Mouse (Mus musculus): ENCODE data around the gene Ccdc153. TPM values are rescaled to one million over a fixed set of nuclear protein-coding genes. Genes with fewer than 3 reads are reported as not detected.
A peak's percentile ranks its signal among the peaks of the same experiment; 100 is the strongest.

The Ccdc153 gene
- total RNA-seq, 2 experiments from 2014 or later: not detected

DNA sequence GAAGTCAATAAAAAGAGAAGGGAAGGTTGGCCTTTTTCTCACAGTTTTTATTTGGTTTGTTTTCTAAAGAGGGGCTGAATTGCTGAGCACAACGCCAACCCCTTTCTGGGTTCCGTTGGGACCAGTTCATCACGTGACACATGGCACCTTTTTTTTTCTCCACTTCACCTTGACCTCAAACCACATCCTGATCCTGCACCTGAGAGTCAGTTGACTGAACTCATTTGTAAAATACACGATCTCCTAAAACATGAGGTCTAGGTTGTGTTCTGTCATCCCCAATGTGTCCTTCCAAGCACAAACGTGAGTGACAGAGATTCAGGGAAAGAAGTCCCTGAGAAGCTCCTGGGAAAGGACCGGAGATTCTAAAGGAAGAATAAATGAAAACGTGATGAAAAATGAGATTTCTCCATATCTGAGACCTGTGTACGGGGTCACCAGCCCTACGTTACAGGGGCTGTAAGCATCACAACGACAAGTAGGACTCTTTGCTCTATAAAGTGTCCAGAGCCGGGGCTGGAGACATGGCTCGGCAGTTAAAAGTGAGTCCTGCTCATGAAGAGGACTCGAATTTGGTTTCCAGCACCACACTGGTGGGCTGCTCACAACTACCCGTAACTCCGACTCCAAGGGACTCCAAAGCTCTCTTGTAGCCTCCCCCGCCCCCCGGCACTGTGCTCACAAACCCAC, 1.8 kb upstream of the Ccdc153 start:
- no peak for ATAC-seq (replicated peaks; ENCODE audit: low FRiP score, poor library complexity, severe bottlenecking)

DNA sequence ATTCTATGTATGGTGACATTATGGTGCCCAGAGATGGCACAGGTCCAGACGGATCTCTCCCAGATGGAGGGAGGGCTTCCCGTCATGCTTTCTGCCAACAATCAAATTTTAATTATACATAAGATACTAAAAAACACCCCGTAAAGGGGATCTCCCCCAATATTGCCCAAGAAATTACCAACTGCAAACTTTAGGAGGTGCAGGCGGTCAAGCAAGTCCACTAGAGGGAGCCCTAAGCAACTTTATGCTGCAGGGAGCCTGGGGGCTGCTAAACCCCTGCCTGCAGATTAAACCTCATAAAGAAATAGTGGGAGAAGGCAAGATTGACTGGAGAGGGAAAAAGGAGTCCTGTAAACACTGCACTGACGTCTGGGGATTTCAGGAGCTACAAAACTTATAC, 1.0 kb upstream of the Ccdc153 start:
- ATAC-seq (replicated peaks; ENCODE audit: low FRiP score, poor library complexity, severe bottlenecking): no peak; the same call in 1 of the 2 replicates

DNA sequence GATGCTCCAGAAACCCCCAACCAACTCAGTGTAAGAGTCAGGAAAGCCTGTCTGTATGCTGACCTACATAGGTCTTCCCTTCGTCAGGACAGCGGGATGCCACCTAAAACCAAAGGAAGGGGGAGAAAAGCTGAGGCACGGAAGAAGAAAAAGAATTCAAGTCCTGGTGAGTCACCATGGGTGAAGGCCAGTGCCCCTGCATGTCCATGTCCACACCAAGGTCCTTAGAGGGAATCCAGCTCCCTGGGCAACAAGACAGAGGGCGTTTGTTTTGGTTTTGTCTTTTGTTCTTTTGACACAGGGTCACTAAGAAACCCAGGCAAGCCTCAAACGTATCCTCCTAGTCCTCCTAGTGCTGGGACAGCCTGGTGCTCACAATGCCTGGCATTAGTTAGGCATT, 435 bp downstream of the Ccdc153 start:
- no peak for ATAC-seq (replicated peaks; ENCODE audit: low FRiP score, poor library complexity, severe bottlenecking)

GRCm38 (mm10) chr9:44241418-44241817, 942 bp downstream of the Ccdc153 start:
- no peak for ATAC-seq (replicated peaks; ENCODE audit: low FRiP score, poor library complexity, severe bottlenecking)

DNA sequence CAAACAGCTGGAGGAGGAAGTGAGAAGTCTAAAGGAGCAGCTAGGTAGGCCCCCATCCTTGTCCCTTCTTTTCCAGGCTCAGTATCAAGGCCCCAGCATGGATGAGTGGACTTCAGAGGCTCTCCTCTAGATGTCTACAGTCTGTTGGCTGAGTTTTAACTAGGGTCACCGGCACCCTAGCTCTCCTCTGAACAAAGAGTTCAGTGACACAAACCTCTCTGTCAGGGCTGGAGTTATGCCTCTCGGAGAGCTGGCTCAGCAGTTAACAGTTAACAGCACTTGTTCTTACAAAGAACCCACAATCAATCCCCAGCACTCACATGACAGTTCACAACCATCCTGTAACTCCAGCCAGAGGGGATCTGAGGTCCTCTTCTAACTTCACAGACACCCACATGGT, 3.1 kb downstream of the Ccdc153 start:
- no peak for ATAC-seq (replicated peaks; ENCODE audit: low FRiP score, poor library complexity, severe bottlenecking)

GRCm38 (mm10) chr9:44247907-44248306, 7.4 kb downstream of the Ccdc153 start:
- no peak for ATAC-seq (replicated peaks; ENCODE audit: low FRiP score, poor library complexity, severe bottlenecking)

DNA sequence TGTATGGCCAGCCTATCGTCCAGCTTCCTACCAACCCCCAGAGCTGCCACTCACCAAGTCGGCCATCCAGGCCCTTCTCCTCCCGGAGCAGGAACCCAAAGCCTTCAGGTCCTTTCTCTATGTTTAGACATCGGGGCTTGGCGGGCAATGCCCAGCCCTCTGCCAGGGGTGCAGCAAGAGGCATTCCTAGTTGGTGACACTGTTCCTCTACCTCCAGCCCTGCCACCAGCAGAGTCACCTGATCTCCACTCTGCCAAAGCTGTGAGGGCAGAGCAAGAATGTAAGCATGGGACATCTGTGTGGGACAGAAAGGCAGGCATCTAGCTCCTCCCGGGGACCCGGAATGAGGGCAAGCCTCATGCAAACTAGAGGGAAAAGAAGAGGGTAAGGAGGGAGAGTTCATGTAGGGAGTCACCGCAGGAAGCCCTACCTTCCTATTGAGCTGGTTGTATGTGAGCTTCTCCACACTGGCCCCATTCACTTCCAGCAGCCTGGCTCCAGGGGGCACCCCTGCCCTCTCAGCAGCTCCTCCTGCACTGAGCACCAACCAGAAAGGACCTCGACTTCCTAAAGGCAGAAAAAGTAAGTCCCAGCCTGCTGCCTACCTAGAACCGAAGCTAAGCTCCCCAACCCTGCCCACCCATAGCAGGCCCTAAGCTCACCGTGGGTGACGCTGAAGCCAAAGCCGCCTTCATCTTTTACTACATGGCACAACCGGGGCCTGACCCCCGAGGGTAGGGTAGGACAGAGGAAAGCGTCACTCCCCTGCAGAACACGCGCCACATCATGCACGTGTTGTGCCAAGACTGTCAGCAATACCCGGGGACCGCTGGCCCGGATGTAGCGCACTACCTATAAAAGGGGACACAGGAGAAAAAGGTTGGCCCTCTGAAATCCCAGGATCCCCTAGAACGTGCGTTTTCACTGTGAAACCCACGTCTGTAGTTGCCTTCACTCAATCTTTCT, 9.0 kb downstream of the Ccdc153 start:
- ATAC-seq (replicated peaks; ENCODE audit: low FRiP score, poor library complexity, severe bottlenecking): peak; percentile 63

DNA sequence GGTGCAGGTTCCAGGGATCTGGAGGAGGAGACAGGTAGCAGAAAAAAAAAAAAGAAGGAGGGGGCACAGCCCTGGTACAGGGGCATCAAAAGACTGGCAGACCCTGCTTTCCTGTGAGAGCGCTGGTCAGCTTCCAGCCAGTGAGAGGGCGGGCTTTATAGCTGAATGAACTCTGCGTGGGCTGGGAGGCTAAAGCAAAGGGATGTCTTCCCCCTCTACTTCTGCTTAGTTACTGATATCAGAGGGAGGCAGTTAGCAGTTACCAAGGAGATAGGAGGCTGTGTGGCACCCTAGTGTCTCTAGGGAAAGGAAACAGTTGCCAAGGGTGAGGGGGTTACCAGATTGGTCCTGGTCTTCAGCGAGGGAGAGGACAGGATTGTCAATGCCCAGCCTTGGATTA, 10.0 kb downstream of the Ccdc153 start:
- no peak for ATAC-seq (replicated peaks; ENCODE audit: low FRiP score, poor library complexity, severe bottlenecking)

GRCm38 (mm10) chr9:44251314-44251713, 10.8 kb downstream of the Ccdc153 start, which contains the start of gene Pdzd3:
Pdzd3 (minus strand) TSS chr9:44251471.
- ATAC-seq (replicated peaks; ENCODE audit: low FRiP score, poor library complexity, severe bottlenecking): no peak

- ATAC-seq (replicated peaks; ENCODE audit: low FRiP score, poor library complexity, severe bottlenecking): no peak
Observed at GRCm38 (mm10) chr9:44253441-44253840, 13.0 kb downstream of the Ccdc153 start.

- no peak for ATAC-seq (replicated peaks; ENCODE audit: low FRiP score, poor library complexity, severe bottlenecking)
Observed at GRCm38 (mm10) chr9:44254508-44255135, 14.1 kb downstream of the Ccdc153 start.

DNA sequence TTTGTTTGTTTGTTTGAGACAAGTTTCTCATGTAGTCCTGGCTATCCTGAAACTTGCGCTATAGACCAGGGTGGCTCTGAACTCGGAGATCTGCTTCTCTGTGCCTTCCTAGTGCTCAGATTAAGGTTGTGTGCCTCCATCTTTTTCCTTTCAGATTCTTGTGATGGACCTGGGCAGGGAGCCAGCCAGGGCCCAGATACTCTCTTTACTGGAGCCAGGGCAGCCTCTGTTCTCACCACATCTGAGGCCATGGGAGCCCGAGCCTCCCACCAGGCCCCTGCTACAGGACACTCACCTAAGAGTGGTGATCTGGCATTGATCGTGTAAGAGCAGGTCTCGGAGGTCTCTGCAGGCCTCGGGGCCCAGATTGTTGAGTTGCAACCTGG, 14.7 kb downstream of the Ccdc153 start:
- ATAC-seq (replicated peaks; ENCODE audit: low FRiP score, poor library complexity, severe bottlenecking): no peak

- ATAC-seq (replicated peaks; ENCODE audit: low FRiP score, poor library complexity, severe bottlenecking): no peak
Observed at GRCm38 (mm10) chr9:44256213-44256612, 15.7 kb downstream of the Ccdc153 start.

DNA sequence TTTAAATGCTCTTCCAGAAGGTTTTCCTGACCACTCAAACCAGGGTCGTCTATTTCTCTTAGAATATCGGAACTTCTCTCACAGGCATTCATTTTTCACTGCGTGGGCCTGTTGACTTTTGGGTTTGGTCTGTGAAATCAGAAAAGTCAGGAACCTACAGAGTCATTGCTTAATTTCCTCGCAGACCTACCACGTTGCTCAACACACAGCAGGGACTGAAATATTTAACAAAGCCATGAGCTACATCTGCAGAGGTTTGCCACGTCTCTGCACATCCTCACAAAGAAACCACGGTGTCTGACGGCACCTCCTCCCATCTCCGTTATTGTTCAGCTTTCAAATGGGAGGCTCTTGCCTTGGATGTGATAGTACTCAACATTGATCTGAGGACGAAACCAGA, 18.5 kb downstream of the Ccdc153 start:
- no peak for ATAC-seq (replicated peaks; ENCODE audit: low FRiP score, poor library complexity, severe bottlenecking)

GRCm38 (mm10) chr9:44261388-44261787, 20.9 kb downstream of the Ccdc153 start:
- ATAC-seq (replicated peaks; ENCODE audit: low FRiP score, poor library complexity, severe bottlenecking): no peak

DNA sequence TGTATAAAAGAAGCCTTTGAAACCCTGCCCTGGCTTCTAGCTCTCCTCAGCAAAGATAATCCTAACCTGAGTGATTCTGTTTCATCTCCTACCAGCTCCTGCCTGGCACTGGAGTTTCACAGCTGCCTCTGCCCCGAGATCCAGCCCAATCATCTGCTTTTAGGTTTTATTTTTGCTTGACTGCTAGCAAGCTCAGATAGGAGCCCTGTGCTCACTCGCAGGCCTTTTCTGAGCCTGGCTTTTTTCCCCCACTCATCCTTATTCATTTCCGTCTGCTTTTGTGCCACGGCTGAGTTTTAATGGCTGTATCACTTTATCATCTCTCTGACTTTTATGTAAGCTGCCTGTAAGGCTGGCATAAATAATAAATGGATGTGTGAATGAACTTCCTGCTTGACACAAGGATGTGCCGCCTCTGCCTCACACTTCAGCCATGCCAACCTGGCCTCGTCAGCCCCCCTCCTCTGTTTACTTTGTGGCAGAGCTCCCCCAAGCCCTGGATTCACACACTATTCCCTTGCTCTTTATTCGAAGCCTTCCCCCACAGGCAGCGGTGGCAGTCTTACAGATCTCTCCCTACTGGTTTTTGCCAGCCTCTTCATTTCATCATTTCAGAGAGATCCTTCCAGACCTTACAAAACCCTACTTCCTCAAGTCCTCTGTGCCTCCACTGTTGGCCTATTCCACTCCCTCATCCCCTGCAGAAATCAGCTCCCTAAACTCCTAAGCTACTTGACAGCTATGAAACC, 26.2 kb downstream of the Ccdc153 start:
- no peak for ATAC-seq (replicated peaks; ENCODE audit: low FRiP score, poor library complexity, severe bottlenecking)

DNA sequence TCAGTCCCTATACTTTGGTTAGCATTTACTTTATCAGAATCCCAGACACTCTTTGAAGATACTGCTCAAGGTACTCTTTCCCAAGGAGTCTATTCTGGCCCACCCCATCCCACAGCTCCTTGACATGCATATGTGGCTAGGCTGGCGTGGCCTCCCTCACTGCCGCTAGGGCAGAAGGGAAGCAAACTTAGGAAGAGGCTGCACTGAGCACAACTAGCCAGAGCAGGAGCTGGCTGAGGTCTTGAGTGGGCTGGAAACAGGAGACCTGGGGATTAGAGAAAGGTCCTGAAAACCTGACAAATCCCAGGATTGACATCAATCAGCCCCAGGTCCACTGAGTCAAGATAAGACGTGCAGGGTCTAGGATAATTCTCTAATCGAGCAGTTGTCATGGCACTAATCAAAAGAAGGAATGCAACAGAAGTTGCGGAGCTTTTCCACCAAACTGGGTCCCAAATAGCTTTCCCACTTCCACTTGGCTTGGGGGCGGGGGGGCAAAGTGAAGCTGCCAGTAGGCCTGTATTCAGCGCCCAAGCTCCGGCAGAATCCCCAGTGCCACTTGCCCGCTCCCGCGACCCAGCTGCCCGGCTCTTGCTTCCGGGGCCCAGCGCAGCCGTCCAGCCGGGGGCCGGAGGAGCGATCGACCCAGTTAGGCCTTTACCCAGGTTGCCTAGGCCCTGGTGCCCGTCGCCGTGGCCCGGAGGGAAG, 27.0 kb downstream of the Ccdc153 start:
- ATAC-seq (replicated peaks; ENCODE audit: low FRiP score, poor library complexity, severe bottlenecking): no peak

GRCm38 (mm10) chr9:44268027-44268360, 27.5 kb downstream of the Ccdc153 start:
- ATAC-seq (replicated peaks; ENCODE audit: low FRiP score, poor library complexity, severe bottlenecking): peak; percentile 93

DNA sequence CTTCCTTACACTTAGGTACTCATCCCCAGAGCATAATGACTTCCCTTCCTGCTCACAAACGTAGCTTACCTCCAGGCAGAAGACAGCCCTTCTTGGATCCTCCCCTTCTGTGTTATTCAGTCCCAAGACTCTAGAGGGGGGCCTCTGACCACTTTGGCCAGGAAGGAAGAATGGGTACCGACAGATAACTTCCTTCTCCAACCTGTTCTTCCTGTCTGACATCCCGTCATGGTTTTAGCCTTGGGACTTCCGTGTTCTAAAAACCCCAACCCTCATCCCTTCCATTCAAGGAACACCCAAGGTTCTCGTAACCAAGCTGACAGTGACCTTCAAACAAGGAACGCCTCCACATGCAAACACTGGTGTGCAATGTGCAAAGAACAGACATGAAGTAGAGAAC, 28.0 kb downstream of the Ccdc153 start, which contains the start of gene Nlrx1:
TSS of gene Nlrx1 (minus strand) at position 168 of the 400 bp plus-strand sequence.
- ATAC-seq (replicated peaks; ENCODE audit: low FRiP score, poor library complexity, severe bottlenecking): peak; percentile 70
